2 mouse cellular contexts compared by ENCODE assay signal in the genomic region with DNA sequence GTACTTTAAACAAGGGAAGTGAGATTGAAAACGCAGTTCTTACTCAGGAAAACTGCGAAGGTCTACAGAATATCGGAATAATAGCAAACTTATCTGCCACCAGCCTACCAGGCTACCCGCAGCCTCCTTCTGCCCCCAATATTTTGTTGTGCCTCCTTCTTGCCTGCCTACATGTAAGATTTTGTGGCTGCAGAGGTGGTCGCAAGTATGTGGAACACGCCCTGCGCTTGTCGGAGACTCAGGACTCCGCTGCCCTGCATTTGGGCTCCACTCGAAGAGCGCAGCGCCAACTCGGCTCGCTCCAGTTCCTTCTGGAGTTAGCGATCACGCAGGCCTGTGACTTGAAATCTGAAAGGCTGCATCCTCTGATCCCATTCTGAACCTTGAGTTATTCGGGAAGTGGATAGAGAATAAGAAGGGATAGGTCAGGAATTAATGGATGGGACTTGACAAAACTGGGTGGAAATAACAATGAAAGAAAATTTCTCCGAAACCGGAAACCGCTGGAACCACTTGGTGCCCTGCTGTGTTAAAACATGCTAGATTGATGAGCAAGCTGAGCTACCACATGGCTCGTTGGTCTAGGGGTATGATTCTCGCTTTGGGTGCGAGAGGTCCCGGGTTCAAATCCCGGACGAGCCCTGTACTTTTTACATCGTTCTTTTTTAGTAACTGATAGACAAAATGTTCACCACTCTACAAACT.
A peak's percentile ranks its signal among the peaks of the same experiment; 100 is the strongest.
TF ChIP-seq lines count a peak whose summit lies in the region.

No protein-coding gene starts in this region.

TF ChIP-seq in C2C12, 6 proteins besides CTCF, POLR2A, EP300 and RAD21:
- TF ChIP-seq USF1 (IDR thresholded peaks at IDR 0.05; ENCODE audit: low read depth), result no peak
- no peak for TF ChIP-seq FOSL1 (IDR thresholded peaks at IDR 0.05; ENCODE audit: insufficient read depth, low read length, poor library complexity, severe bottlenecking)
- no peak for TF ChIP-seq MAX (IDR thresholded peaks at IDR 0.05)
- no peak for TF ChIP-seq MYOG (IDR thresholded peaks at IDR 0.05; ENCODE audit: control insufficient read depth, extremely low read depth, insufficient read length)
- TF ChIP-seq MYOD1 (IDR thresholded peaks at IDR 0.05; ENCODE audit: control insufficient read depth, insufficient read length, low read depth), result no peak
- TF ChIP-seq CEBPB (IDR thresholded peaks at IDR 0.05; ENCODE audit: low read depth), result no peak

TF ChIP-seq in myocyte, 11 proteins besides CTCF, POLR2A, EP300 and RAD21:
- TF ChIP-seq CEBPB (IDR thresholded peaks at IDR 0.05; ENCODE audit: insufficient read depth, poor library complexity, severe bottlenecking) (0 out of 2 replicates have a peak, but pooled peaks have one; percentile 10), TCF12 (IDR thresholded peaks at IDR 0.05; ENCODE audit: insufficient read depth, poor library complexity, severe bottlenecking) (no peak), MYOD1 (IDR thresholded peaks at IDR 0.05; ENCODE audit: control insufficient read depth in 1 of 3, insufficient read length in 2 of 3, low read depth in 2 of 3) (no peak), TCF3 (IDR thresholded peaks at IDR 0.05; ENCODE audit: insufficient read length, low read depth) (no peak), REST (IDR thresholded peaks at IDR 0.05; ENCODE audit: insufficient read depth, insufficient read length) (no peak), USF1 (IDR thresholded peaks at IDR 0.05; ENCODE audit: low read depth) (peak; percentile 10), MAX (IDR thresholded peaks at IDR 0.05; ENCODE audit: low read depth) (no peak)
